Mouse (Mus musculus): ENCODE measurements around the gene Mtm1. TPM values are rescaled to one million over a fixed set of nuclear protein-coding genes. Genes with fewer than 3 reads are reported as not detected.
A peak's percentile ranks its signal among the peaks of the same experiment; 100 is the strongest.

Mtm1 gene
- total RNA-seq (2021) = 21.2 and 29.9 TPM in 2 replicates
- long read RNA-seq, transcript Mtm1-203 (15 exons, 3,379 nt) = major isoform, 8 of 12 reads
- long read RNA-seq, partial matches to known transcripts = 2 of 12 reads
- long read RNA-seq, other reads (novel, unspliced or antisense) = 2 of 12 reads

- no peak for DNase-seq
Measured at GRCm38 (mm10) chrX:71210467-71210866, at the start of gene Mtm1. Gene Mtm1 (plus strand): TSS chrX:71210767.

- no peak for DNase-seq
Measured at GRCm38 (mm10) chrX:71181526-71181925, 29.0 kb upstream of the Mtm1 start.

- peak; percentile 33 for DNase-seq
Measured at GRCm38 (mm10) chrX:71183671-71184070, 26.9 kb upstream of the Mtm1 start.

GRCm38 (mm10) chrX:71186396-71186795, 24.2 kb upstream of the Mtm1 start:
- peak; percentile 2 for DNase-seq

- no peak for DNase-seq
Measured at GRCm38 (mm10) chrX:71204776-71205175, 5.8 kb upstream of the Mtm1 start.

- no peak for DNase-seq
Measured at GRCm38 (mm10) chrX:71205821-71206542, 4.6 kb upstream of the Mtm1 start.

- DNase-seq = no peak
Measured at GRCm38 (mm10) chrX:71206595-71206994, 4.0 kb upstream of the Mtm1 start.

GRCm38 (mm10) chrX:71212911-71213310, 2.3 kb downstream of the Mtm1 start:
- DNase-seq = no peak

- DNase-seq = peak; percentile 82
Measured at GRCm38 (mm10) chrX:71214441-71215112, 4.0 kb downstream of the Mtm1 start.

GRCm38 (mm10) chrX:71215113-71215708, 4.6 kb downstream of the Mtm1 start:
- peak; percentile 27 for DNase-seq

GRCm38 (mm10) chrX:71216879-71217278, 6.3 kb downstream of the Mtm1 start:
- DNase-seq = no peak

- DNase-seq = no peak
Measured at GRCm38 (mm10) chrX:71218853-71219252, 8.3 kb downstream of the Mtm1 start.

- peak; percentile 5 for DNase-seq
Measured at GRCm38 (mm10) chrX:71220896-71221295, 10.3 kb downstream of the Mtm1 start.

GRCm38 (mm10) chrX:71222648-71223408, 12.3 kb downstream of the Mtm1 start:
- no peak for DNase-seq

GRCm38 (mm10) chrX:71226881-71227280, 16.3 kb downstream of the Mtm1 start:
- no peak for DNase-seq

- DNase-seq = no peak
Measured at GRCm38 (mm10) chrX:71228200-71228599, 17.6 kb downstream of the Mtm1 start.

- DNase-seq = no peak
Measured at GRCm38 (mm10) chrX:71230847-71231246, 20.3 kb downstream of the Mtm1 start.

- no peak for DNase-seq
Measured at GRCm38 (mm10) chrX:71256422-71256821, 45.9 kb downstream of the Mtm1 start.

GRCm38 (mm10) chrX:71260857-71261256, 50.3 kb downstream of the Mtm1 start:
- no peak for DNase-seq

- no peak for DNase-seq
Measured at GRCm38 (mm10) chrX:71264316-71264715, 53.7 kb downstream of the Mtm1 start.

- DNase-seq = no peak
Measured at GRCm38 (mm10) chrX:71268972-71269371, 58.4 kb downstream of the Mtm1 start.

- no peak for DNase-seq
Measured at GRCm38 (mm10) chrX:71274150-71274549, 63.6 kb downstream of the Mtm1 start.

Data from adrenal gland, postnatal 25 days (tissue).